Mouse (Mus musculus): Measurements from ENCODE around the gene Selenoi. TPM values are rescaled to one million over a fixed set of nuclear protein-coding genes. Genes with fewer than 3 reads are reported as not detected.

The Selenoi gene
- total RNA-seq, 2 experiments from 2014 or later: 50.4 to 51.4 TPM

DNA sequence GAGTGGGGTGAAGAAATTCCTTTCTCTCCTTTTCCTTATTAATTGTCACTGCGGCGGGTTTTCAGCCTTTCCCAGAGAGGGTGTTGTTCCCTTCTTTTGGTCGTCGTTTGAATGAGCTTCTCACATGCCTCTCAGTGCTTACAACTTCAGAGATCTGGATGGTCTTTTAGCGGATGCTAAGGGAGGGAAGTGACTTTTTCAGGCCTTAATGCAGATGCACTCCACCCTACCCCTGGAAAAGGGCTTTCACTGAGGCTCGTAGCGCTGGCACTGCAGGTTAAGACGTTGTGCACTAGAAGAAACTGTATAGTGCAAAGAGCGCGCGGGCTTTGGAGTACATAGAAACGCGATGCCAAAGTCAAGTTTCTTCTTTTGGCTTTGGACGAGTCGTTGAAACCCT, 661 bp downstream of the Selenoi start:
- peak; percentile 15 to 38 for DNase-seq (ENCODE audit: low spot score in 2 of 2)
- intact Hi-C loops (cut with DNase I): no loop called here

- intact Hi-C loops (cut with DNase I): no loop called here
- no peak for DNase-seq (ENCODE audit: low spot score in 2 of 2)
Measured at GRCm38 (mm10) chr5:30233979-30234378, 1.6 kb downstream of the Selenoi start.

- intact Hi-C loops (cut with DNase I): no loop called here
- no peak for DNase-seq (ENCODE audit: low spot score in 2 of 2)
Measured at GRCm38 (mm10) chr5:30235641-30236126, 3.3 kb downstream of the Selenoi start.

- intact Hi-C loops (cut with DNase I): no loop called here
- DNase-seq (ENCODE audit: low spot score in 2 of 2): no peak
Measured at GRCm38 (mm10) chr5:30238533-30238932, 6.2 kb downstream of the Selenoi start.

- intact Hi-C loops (cut with DNase I): no loop called here
- DNase-seq (ENCODE audit: low spot score in 2 of 2): peak in 1 of 2 experiments; percentile 20
Measured at GRCm38 (mm10) chr5:30240552-30240951, 8.2 kb downstream of the Selenoi start.

- no peak for DNase-seq (ENCODE audit: low spot score in 2 of 2)
- intact Hi-C loops (cut with DNase I): no loop called here
Measured at GRCm38 (mm10) chr5:30242410-30242809, 10.0 kb downstream of the Selenoi start.

DNA sequence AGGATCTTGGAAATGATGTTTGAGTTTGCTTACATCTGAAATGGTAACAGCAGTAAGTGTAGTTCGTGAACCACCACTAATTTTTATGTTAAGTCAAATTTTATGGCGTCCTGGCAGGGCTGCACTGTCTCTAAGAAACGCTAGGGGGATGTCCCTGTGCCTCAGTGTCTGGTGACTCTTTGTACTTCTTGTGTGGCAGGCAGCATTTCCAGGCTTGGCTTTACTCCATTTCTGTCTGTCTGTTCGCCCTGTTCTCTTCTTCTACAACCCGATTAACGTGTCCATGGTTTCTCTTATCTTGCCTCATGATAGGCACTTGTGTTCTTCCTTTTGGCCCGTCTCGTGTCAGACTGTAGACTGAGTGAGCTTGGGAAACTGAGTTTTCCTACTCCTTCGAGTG, 11.4 kb downstream of the Selenoi start:
- DNase-seq (ENCODE audit: low spot score in 2 of 2): no peak
- intact Hi-C loops (cut with DNase I): no loop called here

- intact Hi-C loops (cut with DNase I): no loop called here
- DNase-seq (ENCODE audit: low spot score in 2 of 2): no peak
Measured at GRCm38 (mm10) chr5:30245861-30246416, 13.6 kb downstream of the Selenoi start.

GRCm38 (mm10) chr5:30247666-30248065, 15.3 kb downstream of the Selenoi start:
- intact Hi-C loops (cut with DNase I): no loop called here
- DNase-seq (ENCODE audit: low spot score in 2 of 2): no peak

- intact Hi-C loops (cut with DNase I): no loop called here
- DNase-seq (ENCODE audit: low spot score in 2 of 2): no peak
Measured at GRCm38 (mm10) chr5:30255567-30256354, 23.4 kb downstream of the Selenoi start.

DNA sequence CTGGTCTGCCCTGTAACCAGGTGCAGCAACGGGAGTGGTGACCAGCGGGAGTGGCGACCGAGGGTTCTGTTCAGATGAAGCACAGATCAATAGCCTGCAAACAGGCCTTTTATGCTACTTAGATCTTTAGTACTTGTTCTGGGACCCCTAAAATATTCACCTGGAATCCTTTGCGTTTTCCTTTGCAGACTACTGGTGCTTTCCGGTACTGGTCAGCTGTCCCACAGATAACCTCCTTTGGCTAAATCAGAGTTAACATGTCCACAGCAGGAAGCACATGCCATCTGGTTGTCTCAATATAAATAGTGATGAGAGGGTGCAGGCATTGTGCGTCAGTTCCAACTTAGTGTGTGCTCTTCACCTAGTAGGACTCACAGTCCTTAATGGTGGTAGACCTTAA, 26.4 kb downstream of the Selenoi start:
- DNase-seq (ENCODE audit: low spot score in 2 of 2): no peak
- intact Hi-C loops (cut with DNase I): no loop called here

GRCm38 (mm10) chr5:30270571-30271190, 38.3 kb downstream of the Selenoi start:
- intact Hi-C loops (cut with DNase I): no loop called here
- DNase-seq (ENCODE audit: low spot score in 2 of 2): peak; percentile 66 to 92

- no peak for DNase-seq (ENCODE audit: low spot score in 2 of 2)
- intact Hi-C loops (cut with DNase I): no loop called here
Measured at GRCm38 (mm10) chr5:30271599-30272281, 39.4 kb downstream of the Selenoi start.

GRCm38 (mm10) chr5:30276361-30276760, 44.0 kb downstream of the Selenoi start:
- intact Hi-C loops (cut with DNase I): no loop called here
- peak in 1 of 2 experiments; percentile 47 for DNase-seq (ENCODE audit: low spot score in 2 of 2)

- intact Hi-C loops (cut with DNase I): no loop called here
- DNase-seq (ENCODE audit: low spot score in 2 of 2): no peak
Measured at GRCm38 (mm10) chr5:30278952-30279351, 46.6 kb downstream of the Selenoi start.

DNA sequence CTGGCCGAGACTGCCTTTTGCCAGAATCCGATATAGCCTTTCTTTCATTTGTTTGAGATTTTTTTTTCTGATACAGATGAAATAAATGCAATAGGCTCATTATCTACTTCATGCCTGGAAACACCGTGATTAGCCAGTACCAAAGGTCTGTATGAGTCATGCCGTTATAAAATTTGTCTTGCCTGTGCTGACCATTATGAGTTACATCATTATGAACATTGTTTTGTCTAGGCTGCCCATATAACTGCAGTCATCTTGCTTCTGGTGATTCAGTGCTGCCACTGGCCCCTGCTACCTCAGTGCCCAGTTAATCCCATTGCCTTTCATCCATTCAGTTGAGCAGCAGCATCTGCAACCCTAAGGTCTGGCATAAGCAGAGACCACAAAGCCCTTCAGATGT, 47.1 kb downstream of the Selenoi start:
- DNase-seq (ENCODE audit: low spot score in 2 of 2): no peak
- intact Hi-C loops (cut with DNase I): no loop called here

DNA sequence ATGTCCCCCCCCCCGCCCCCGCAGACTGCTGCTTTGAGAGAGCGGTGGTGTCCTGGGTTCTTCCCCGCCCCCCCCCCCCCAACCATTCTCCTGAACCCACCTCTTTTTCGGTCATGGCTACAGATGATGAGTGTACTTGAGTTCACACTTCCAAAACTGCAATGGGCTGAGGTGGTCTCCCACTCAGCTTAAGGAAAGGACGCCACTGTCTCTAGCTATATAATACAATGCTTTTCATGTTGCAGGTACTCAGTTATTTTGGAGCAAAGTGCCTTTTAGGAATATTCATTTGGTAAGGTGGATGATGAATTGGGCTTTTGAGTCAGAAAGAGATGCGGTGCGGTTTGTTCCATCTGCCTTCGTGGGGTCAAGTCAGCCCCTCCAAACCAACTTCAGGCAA, 48.5 kb downstream of the Selenoi start:
- no peak for DNase-seq (ENCODE audit: low spot score in 2 of 2)
- intact Hi-C loops (cut with DNase I): no loop called here

GRCm38 (mm10) chr5:30281291-30281732, 48.9 kb downstream of the Selenoi start, which contains the start of gene Drc1:
Gene Drc1 (plus strand): TSS chr5:30281388.
- peak; percentile 81 to 82 for DNase-seq (ENCODE audit: low spot score in 2 of 2)
- intact Hi-C loops (cut with DNase I): no loop called here

DNA sequence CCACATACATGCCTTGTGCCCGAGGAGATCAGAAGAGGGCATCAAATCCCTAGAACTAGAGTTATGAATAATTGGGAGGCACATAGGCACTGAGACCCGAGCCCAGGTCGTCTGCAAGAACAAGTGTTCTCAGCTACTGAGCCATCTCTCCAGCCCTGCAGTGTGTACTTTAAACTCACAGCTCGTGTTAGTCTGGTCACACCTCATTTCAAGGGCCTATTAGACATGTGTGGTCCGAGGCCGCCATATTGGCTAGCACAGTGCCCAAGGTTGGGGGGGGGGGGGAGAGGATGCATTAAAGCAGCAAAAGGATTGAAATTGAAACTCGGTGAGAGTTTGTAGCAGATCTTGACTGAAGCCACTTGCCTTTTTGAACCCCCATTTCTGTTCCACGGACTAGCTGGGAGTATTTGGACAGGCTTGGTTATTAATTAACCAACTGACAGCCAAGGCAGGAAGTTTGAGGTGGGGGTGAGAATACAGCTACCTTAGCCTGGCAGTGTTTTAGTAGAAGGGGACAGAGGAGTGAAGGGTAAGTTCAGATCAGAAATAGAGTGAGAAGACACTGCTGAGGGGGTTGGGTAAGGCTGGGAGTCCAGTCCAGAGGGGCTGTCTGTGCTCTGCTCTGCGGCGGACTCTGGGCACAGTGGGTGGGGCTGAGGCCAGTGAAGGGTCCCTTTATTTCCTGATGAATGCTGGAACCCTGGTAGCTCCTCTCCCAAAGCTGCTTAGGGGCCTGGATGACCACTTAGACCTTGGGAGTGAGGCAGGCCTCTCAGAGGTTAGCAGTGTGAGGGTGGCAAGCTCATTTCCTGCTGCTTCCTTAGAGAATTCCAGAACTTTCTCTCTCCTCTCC, 53.8 kb downstream of the Selenoi start:
- intact Hi-C loops (cut with DNase I): no loop called here
- no peak for DNase-seq (ENCODE audit: low spot score in 2 of 2)

All from left cerebral cortex, postnatal 25 days (tissue).